Mouse (Mus musculus) liver, embryonic 15.5 days (tissue): ENCODE data around the gene Dmxl2. TPM values are rescaled to one million over a fixed set of nuclear protein-coding genes. Genes with fewer than 3 reads are reported as not detected.

Experiments used
- ATAC-seq: fragments of 200-750 bp; cut with Nextera tagmentation; 2 replicates; pipeline ENCODE4 v1.8.0; 2017; ENCODE audit warnings: moderate number of reproducible peaks, mild to moderate bottlenecking, moderate library complexity; ENCODE audit not compliant: insufficient read depth
- H3K27ac ChIP-seq: fragments of 300-500 bp; sonication (generic); replicated peaks from 2 replicates; pipeline ENCODE4 v1.5.1; 2015; ENCODE audit warnings: mild to moderate bottlenecking, inconsistent platforms
- H3K27me3 ChIP-seq: fragments of 300-500 bp; sonication (generic); 2 replicates; pipeline ENCODE4 v1.6.1; 2015; ENCODE audit warnings: mild to moderate bottlenecking, inconsistent platforms
- H3K36me3 ChIP-seq: fragments of 300-500 bp; sonication (generic); replicated peaks from 2 replicates; pipeline ENCODE4 v1.6.1; 2015; ENCODE audit warnings: moderate library complexity, mild to moderate bottlenecking, inconsistent platforms
- H3K4me1 ChIP-seq: fragments of 300-500 bp; sonication (generic); replicated peaks from 2 replicates; pipeline ENCODE4 v1.6.1; 2015; ENCODE audit warnings: inconsistent platforms
- H3K4me2 ChIP-seq: fragments of 300-500 bp; sonication (generic); 2 replicates; pipeline ENCODE4 v1.6.1; 2015; ENCODE audit warnings: moderate library complexity, mild to moderate bottlenecking, inconsistent platforms
- H3K4me3 ChIP-seq: fragments of 300-500 bp; sonication (generic); replicated peaks from 2 replicates; pipeline ENCODE4 v1.5.1; 2015; ENCODE audit warnings: mild to moderate bottlenecking, inconsistent platforms
- H3K9ac ChIP-seq: fragments of 300-500 bp; sonication (generic); 2 replicates; pipeline ENCODE4 v1.6.1; 2015; ENCODE audit warnings: moderate library complexity, mild to moderate bottlenecking, inconsistent platforms
- H3K9me3 ChIP-seq: fragments of 300-500 bp; sonication (generic); replicated peaks from 2 replicates; pipeline ENCODE4 v1.6.1; 2016; ENCODE audit warnings: inconsistent platforms
- WGBS: fragments of 180-500 bp; shearing (Covaris S2); methylation state at CpG from one replicate; pipeline ENCODE4 v1.1.7; 2015; ENCODE audit warnings: mixed read lengths; ENCODE audit not compliant: insufficient replicate concordance; 5-methylcytosine and 5-hydroxymethylcytosine counted together
- polyA plus RNA-seq: library from polyadenylated mRNA; unstranded; fragments of >200 nt; fragmentation: Nextera tagmentation; extraction: Ambion mirVana; gene quantifications from 2 replicates; pipeline ENCODE4 v1.2.1, GENCODE M21; 2015

The Dmxl2 gene
- polyA plus RNA-seq, 1 experiment from 2014 or later = 1.2 TPM

DNA sequence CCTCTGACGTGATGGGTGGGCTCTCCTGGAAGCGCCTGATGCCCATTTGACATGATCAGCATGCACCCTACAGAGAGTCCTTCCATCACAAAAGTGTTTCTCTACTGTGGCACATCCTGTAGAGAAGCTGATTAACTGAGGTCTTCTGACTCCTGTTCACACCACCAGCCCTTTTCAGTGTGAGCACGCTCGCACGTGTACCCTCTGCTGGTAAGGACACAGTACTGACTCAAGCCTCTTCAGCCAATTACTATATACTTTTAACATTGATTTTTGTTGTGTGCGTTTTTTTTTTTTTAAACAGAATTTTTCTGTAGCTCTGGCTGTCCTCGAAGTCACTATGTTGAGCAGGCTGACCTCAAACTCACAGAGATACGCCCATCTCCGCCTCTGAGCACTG is 185.1 kb downstream of the Dmxl2 start:
- H3K4me1 ChIP-seq = no peaks in the 10 kb centered on the region
- H3K9me3 ChIP-seq = no peaks in the 10 kb centered on the region
- no peaks in the 10 kb centered on the region for H3K27me3 ChIP-seq
- 58% methylated on average over 9 of the region's 9 CpGs for WGBS
- ATAC-seq = no peak
- H3K27ac ChIP-seq = no peak overlapping the region
- no peak overlapping the region for H3K4me3 ChIP-seq
- no peak overlapping the region for H3K9ac ChIP-seq
- no peak overlapping the region for H3K4me2 ChIP-seq
- no peaks in the 10 kb centered on the region for H3K36me3 ChIP-seq

Other genes with a start within 250 kb of the Dmxl2 start
- gene Cyp19a1, start 233.5 kb downstream of the Dmxl2 start, polyA plus RNA-seq = not detected in 2 replicates
- not detected in 2 replicates for gene Gldn, start 215.1 kb downstream of the Dmxl2 start, polyA plus RNA-seq
- gene Sh2d7, start 37.4 kb upstream of the Dmxl2 start, polyA plus RNA-seq = not detected in 2 replicates
- gene Cib2, start 58.6 kb upstream of the Dmxl2 start, polyA plus RNA-seq = 1.5 and 1.6 TPM in 2 replicates
- 63.9 and 71.4 TPM in 2 replicates for gene Idh3a, start 84.7 kb upstream of the Dmxl2 start, polyA plus RNA-seq
- 0.09 and 0.13 TPM in 2 replicates for gene Acsbg1, start 160.2 kb upstream of the Dmxl2 start, polyA plus RNA-seq
- gene Dnaja4, start 197.2 kb upstream of the Dmxl2 start, polyA plus RNA-seq = 21.5 and 23.0 TPM in 2 replicates
- 75.3 and 80.3 TPM in 2 replicates for gene Wdr61, start 232.9 kb upstream of the Dmxl2 start, polyA plus RNA-seq